Mouse (Mus musculus): ENCODE measurements around the gene Rpp40. TPM values are rescaled to one million over a fixed set of nuclear protein-coding genes. Genes with fewer than 3 reads are reported as not detected.

Gene Rpp40
- total and polyA plus RNA-seq, 3 experiments: 44.6 to 77.4 (median 63.5) TPM

- in situ Hi-C loops (cut with MboI; ENCODE audit: low pct_ligation_motif_present, low pct_unique_long_range_greater_than_20kb, low sequenced_read_pairs) (no loop called here), dilution Hi-C loops (cut with MboI; ENCODE audit: extremely low pct_ligation_motif_present, extremely low pct_unique_long_range_greater_than_20kb, low sequenced_read_pairs) (no loop called here)
- Histone ChIP-seq H3K27me3 (replicated peaks) (no peaks in the 10 kb centered on the region), H3K4me2 (ENCODE audit: insufficient read depth, low read depth, poor library complexity, severe bottlenecking) (no peak overlapping the region), H3K9me3 (replicated peaks; ENCODE audit: low read length) (no peaks in the 10 kb centered on the region), H3K4me3 (replicated peaks in 1 of 3; ENCODE audit: low read depth in 2 of 3, low read length in 2 of 3, poor library complexity in 1 of 3) (no peak overlapping the region), H3K9ac (ENCODE audit: insufficient read depth, low read depth) (no peak overlapping the region), H3K4me1 (ENCODE audit: control insufficient read depth in 1 of 2, insufficient read depth in 2 of 2) (peaks cover 0 to 6% of the 10 kb centered on the region in 2 experiments; a peak in 2 of 4 replicates), H3K27ac (ENCODE audit: insufficient read depth, low read depth) (no peak overlapping the region), H3K79me2 (replicated peaks; ENCODE audit: control insufficient read depth, extremely low read depth, insufficient read depth, poor library complexity, severe bottlenecking) (peaks cover 2% of the 10 kb centered on the region; the same call in 1 of the 2 replicates), H3K36me3 (replicated peaks in 1 of 2; ENCODE audit: control insufficient read depth in 1 of 2, insufficient read depth in 1 of 2, low read length in 1 of 2) (peaks cover 9 to 61% of the 10 kb centered on the region in 2 experiments)
- DNase-seq (ENCODE audit: extremely low read depth): no peak
- TF ChIP-seq ZC3H11A (IDR thresholded peaks at IDR 0.05; ENCODE audit: low read depth, low read length) (no peak), MAFK (IDR thresholded peaks at IDR 0.05; ENCODE audit: insufficient replicate concordance, low read length) (no peak), TBP (conservative IDR thresholded peaks at IDR 0.05; ENCODE audit: low read depth, low read length) (no peak), ELF1 (IDR thresholded peaks at IDR 0.05; ENCODE audit: low read depth, low read length) (no peak), JUND (conservative IDR thresholded peaks at IDR 0.05; ENCODE audit: low read depth, low read length) (no peak)
These were observed 57.5 kb downstream of the Rpp40 start for GRCm38 (mm10) chr13:35848694-35849093.

GRCm38 (mm10) chr13:35845306-35845705 lies 60.9 kb downstream of the Rpp40 start:
- H3K36me3 ChIP-seq (replicated peaks in 1 of 2; ENCODE audit: control insufficient read depth in 1 of 2, insufficient read depth in 1 of 2, low read length in 1 of 2): peaks cover 11 to 70% of the 10 kb centered on the region in 2 experiments
- no peaks in the 10 kb centered on the region; the same call in 1 of the 2 replicates for H3K79me2 ChIP-seq (replicated peaks; ENCODE audit: control insufficient read depth, extremely low read depth, insufficient read depth, poor library complexity, severe bottlenecking)
- no peak overlapping the region for H3K4me2 ChIP-seq (ENCODE audit: insufficient read depth, low read depth, poor library complexity, severe bottlenecking)
- in situ Hi-C loops (cut with MboI; ENCODE audit: low pct_ligation_motif_present, low pct_unique_long_range_greater_than_20kb, low sequenced_read_pairs): no loop called here
- peaks cover 0 to 6% of the 10 kb centered on the region in 2 experiments; a peak in 2 of 4 replicates for H3K4me1 ChIP-seq (ENCODE audit: control insufficient read depth in 1 of 2, insufficient read depth in 2 of 2)
- H3K27me3 ChIP-seq (replicated peaks): no peaks in the 10 kb centered on the region
- H3K9ac ChIP-seq (ENCODE audit: insufficient read depth, low read depth): no peak overlapping the region
- no peak for DNase-seq (ENCODE audit: extremely low read depth)
- no peak for TF ChIP-seq POLR2AphosphoS2 (IDR thresholded peaks at IDR 0.05; ENCODE audit: low read depth, low read length)
- no peak for TF ChIP-seq RCOR1 (conservative IDR thresholded peaks at IDR 0.05; ENCODE audit: low read depth, low read length)
- no peak for TF ChIP-seq CTCF (conservative IDR thresholded peaks at IDR 0.05 in 1 of 2, IDR thresholded peaks at IDR 0.05 in 1 of 2; ENCODE audit: low read depth in 2 of 2, low read length in 2 of 2)
- no peak for TF ChIP-seq CHD1 (IDR thresholded peaks at IDR 0.05; ENCODE audit: low read depth, low read length)
- no peak for TF ChIP-seq CHD2 (IDR thresholded peaks at IDR 0.05; ENCODE audit: low read length)
- no peak for TF ChIP-seq SIN3A (IDR thresholded peaks at IDR 0.05; ENCODE audit: low read length)
- no peak for TF ChIP-seq USF2 (conservative IDR thresholded peaks at IDR 0.05; ENCODE audit: low read depth, low read length)
- TF ChIP-seq NELFE (IDR thresholded peaks at IDR 0.05; ENCODE audit: low read depth, low read length): no peak
- no peak for TF ChIP-seq JUN (IDR thresholded peaks at IDR 0.05; ENCODE audit: insufficient read depth, low read depth, low read length)
- no peak for TF ChIP-seq ZMIZ1 (IDR thresholded peaks at IDR 0.05; ENCODE audit: low read depth, low read length)
- TF ChIP-seq MAFK (IDR thresholded peaks at IDR 0.05; ENCODE audit: insufficient replicate concordance, low read length): no peak
- TF ChIP-seq EP300 (IDR thresholded peaks at IDR 0.05; ENCODE audit: low read length): no peak
- TF ChIP-seq POLR2A (IDR thresholded peaks at IDR 0.05; ENCODE audit: low read depth, low read length): no peak
- no peak for TF ChIP-seq UBTF (IDR thresholded peaks at IDR 0.05; ENCODE audit: low read depth, low read length)
- no peak for TF ChIP-seq MYC (IDR thresholded peaks at IDR 0.05; ENCODE audit: low read depth, low read length)
- no peak for TF ChIP-seq ZC3H11A (IDR thresholded peaks at IDR 0.05; ENCODE audit: low read depth, low read length)
- no peak for TF ChIP-seq IRF4 (IDR thresholded peaks at IDR 0.05; ENCODE audit: low read depth, low read length)
- no peak for TF ChIP-seq TCF12 (IDR thresholded peaks at IDR 0.05; ENCODE audit: low read depth, low read length)
- H3K9me3 ChIP-seq (replicated peaks; ENCODE audit: low read length): no peaks in the 10 kb centered on the region
- dilution Hi-C loops (cut with MboI; ENCODE audit: extremely low pct_ligation_motif_present, extremely low pct_unique_long_range_greater_than_20kb, low sequenced_read_pairs): no loop called here
- no peak overlapping the region for H3K4me3 ChIP-seq (replicated peaks in 1 of 3; ENCODE audit: low read depth in 2 of 3, low read length in 2 of 3, poor library complexity in 1 of 3)
- H3K27ac ChIP-seq (ENCODE audit: insufficient read depth, low read depth): no peak overlapping the region

Other genes with a start within 250 kb of the Rpp40 start
- gene Cdyl, start 246.5 kb downstream of the Rpp40 start, total RNA-seq (2012; rRNA removed): 9.1 and 9.7 TPM in 2 replicates
- 5.7 TPM in 2 replicates for gene Cdyl, start 246.5 kb downstream of the Rpp40 start, total RNA-seq (2014; rRNA removed)
- gene Cdyl, start 246.5 kb downstream of the Rpp40 start, polyA plus RNA-seq (2012; ENCODE audit: insufficient read length, low read depth): 8.3 and 12.6 TPM in 2 replicates
- gene Ppp1r3g, start 52.5 kb upstream of the Rpp40 start, total RNA-seq (2012; rRNA removed): 0.38 TPM in 1 of 2 replicates, not detected in the other
- gene Ppp1r3g, start 52.5 kb upstream of the Rpp40 start, total RNA-seq (2014; rRNA removed): 0.09 TPM in 1 of 2 replicates, not detected in the other
- 0.13 and 0.16 TPM in 2 replicates for gene Ppp1r3g, start 52.5 kb upstream of the Rpp40 start, polyA plus RNA-seq (2012; ENCODE audit: insufficient read length, low read depth)
- 36.9 and 46.4 TPM in 2 replicates for gene Fars2, start 211.1 kb upstream of the Rpp40 start, total RNA-seq (2012; rRNA removed)
- gene Fars2, start 211.1 kb upstream of the Rpp40 start, total RNA-seq (2014; rRNA removed): 29.8 and 30.2 TPM in 2 replicates
- 38.3 and 47.7 TPM in 2 replicates for gene Fars2, start 211.1 kb upstream of the Rpp40 start, polyA plus RNA-seq (2012; ENCODE audit: insufficient read length, low read depth)
- 10.9 and 12.2 TPM in 2 replicates for gene Lyrm4, start 211.2 kb upstream of the Rpp40 start, total RNA-seq (2012; rRNA removed)
- 27.0 and 28.8 TPM in 2 replicates for gene Lyrm4, start 211.2 kb upstream of the Rpp40 start, total RNA-seq (2014; rRNA removed)
- 24.1 and 26.3 TPM in 2 replicates for gene Lyrm4, start 211.2 kb upstream of the Rpp40 start, polyA plus RNA-seq (2012; ENCODE audit: insufficient read length, low read depth)